Mouse (Mus musculus) spleen, adult 2 months (tissue): ENCODE measurements around the gene Elf4.

Source experiments
- CTCF ChIP-seq: fragments of 200-500 bp; IDR thresholded peaks from 2 replicates; pipeline ENCODE4 v1.5.1; 2011; ENCODE audit warnings: mild to moderate bottlenecking, inconsistent platforms; ENCODE audit not compliant: insufficient read depth, insufficient read length, insufficient replicate concordance; ENCODE audit errors: extremely low read depth
- POLR2A ChIP-seq: fragments of 200-500 bp; IDR thresholded peaks from 2 replicates; pipeline ENCODE4 v1.6.1; 2011; ENCODE audit warnings: low read depth, low read length, inconsistent platforms

- TF ChIP-seq POLR2A (no peak), CTCF (no peak)
Observed at GRCm38 (mm10) chrX:48462297-48462696, 635 bp downstream of the Elf4 start.
